Mouse (Mus musculus) midbrain, embryonic 11.5 days (tissue): ENCODE measurements around the gene Mgat3. TPM values are rescaled to one million over a fixed set of nuclear protein-coding genes. Genes with fewer than 3 reads are reported as not detected.

Experiments used
- ATAC-seq: fragments of 200-750 bp; cut with Nextera tagmentation; 2 replicates; pipeline ENCODE4 v1.8.0; 2017; ENCODE audit warnings: moderate TSS enrichment, moderate library complexity; ENCODE audit not compliant: low FRiP score
- DNase-seq: peaks from one replicate; pipeline ENCODE4 v3.0.0; 2015; ENCODE audit warnings: low spot score; ENCODE audit errors: missing footprints
- H3K27ac ChIP-seq: fragments of 300-500 bp; sonication (generic); 2 replicates; pipeline ENCODE4 v1.5.1; 2014; ENCODE audit warnings: low read depth, low read length
- H3K27me3 ChIP-seq: fragments of 300-500 bp; sonication (generic); 2 replicates; pipeline ENCODE4 v1.6.1; 2014; ENCODE audit warnings: mild to moderate bottlenecking, low read length, moderate library complexity, mixed read lengths; ENCODE audit not compliant: control insufficient read depth, insufficient read depth
- H3K36me3 ChIP-seq: fragments of 300-500 bp; sonication (generic); 2 replicates; pipeline ENCODE4 v1.6.1; 2014; ENCODE audit warnings: mild to moderate bottlenecking, low read length, moderate library complexity, mixed read lengths; ENCODE audit not compliant: control insufficient read depth, insufficient read depth
- H3K4me1 ChIP-seq: fragments of 300-500 bp; sonication (generic); 2 replicates; pipeline ENCODE4 v1.6.1; 2014; ENCODE audit warnings: low read length; ENCODE audit not compliant: control insufficient read depth, insufficient read depth
- H3K4me2 ChIP-seq: fragments of 300-500 bp; sonication (generic); 2 replicates; pipeline ENCODE4 v1.6.1; 2014; ENCODE audit warnings: mild to moderate bottlenecking, moderate library complexity
- H3K4me3 ChIP-seq: fragments of 300-500 bp; sonication (generic); 2 replicates; pipeline ENCODE4 v1.5.1; 2014; ENCODE audit warnings: low read depth, low read length
- H3K9ac ChIP-seq: fragments of 300-500 bp; sonication (generic); 2 replicates; pipeline ENCODE4 v1.6.1; 2014; ENCODE audit warnings: low read length
- H3K9me3 ChIP-seq: fragments of 300-500 bp; sonication (generic); 2 replicates; pipeline ENCODE4 v1.6.1; 2016; ENCODE audit warnings: low read length; ENCODE audit not compliant: control insufficient read depth
- WGBS: fragments of 180-500 bp; shearing (Covaris S2); extraction: QIAGEN DNeasy Blood & Tissue Kit; methylation state at CpG from one replicate; pipeline ENCODE4 v1.1.7; 2014; 5-methylcytosine and 5-hydroxymethylcytosine counted together
- polyA plus RNA-seq: library from polyadenylated mRNA; unstranded; fragments of >200 nt; fragmentation: Nextera tagmentation; extraction: Ambion mirVana; gene quantifications from 2 replicates; pipeline ENCODE4 v1.2.1, GENCODE M21; 2014

Mgat3 gene
- polyA plus RNA-seq, 1 experiment from 2014 or later = 10.7 TPM

- WGBS = under 1% methylated on average over 64 of the region's 67 CpGs
Measured at GRCm38 (mm10) chr15:80233733-80234509, 60.4 kb downstream of the Mgat3 start, which contains the start of gene Mief1. TSS of gene Mief1 (plus strand) at chr15:80234018.

GRCm38 (mm10) chr15:80235535-80235934, 62.0 kb downstream of the Mgat3 start, which contains the start of gene AC140267.1:
TSS of gene AC140267.1 (plus strand) at chr15:80235835.
- Histone ChIP-seq H3K36me3 (peaks cover 13% of the 10 kb centered on the region; the same call in 1 of the 2 replicates), H3K4me3 (peak within 1 kb of the TSS; percentile 88), H3K9me3 (no peaks in the 10 kb centered on the region), H3K27me3 (no peaks in the 10 kb centered on the region), H3K4me1 (peaks cover 7% of the 10 kb centered on the region), H3K4me2 (peak within 1 kb of the TSS; percentile 83), H3K9ac (peak within 1 kb of the TSS; percentile 87), H3K27ac (no peak within 1 kb of the TSS)
- WGBS = 95% methylated on average over 9 of the region's 9 CpGs
- ATAC-seq (no peak), DNase-seq (no peak)

More at GRCm38 (mm10) chr15:80233733-80234509, 60.4 kb downstream of the Mgat3 start, which contains the start of gene Mief1:
- Histone ChIP-seq H3K9me3 (no peaks in the 10 kb centered on the region), H3K4me3 (peak within 1 kb of the TSS; percentile 88), H3K27ac (peak within 1 kb of the TSS; percentile 38), H3K4me2 (peak within 1 kb of the TSS; percentile 83), H3K4me1 (peaks cover 7% of the 10 kb centered on the region), H3K9ac (peak within 1 kb of the TSS; percentile 87), H3K36me3 (peaks cover 13% of the 10 kb centered on the region; the same call in 1 of the 2 replicates), H3K27me3 (no peaks in the 10 kb centered on the region)
- ATAC-seq (peak; percentile 98), DNase-seq (peak; percentile 100)

GRCm38 (mm10) chr15:80248135-80248534, 74.6 kb downstream of the Mgat3 start:
- Histone ChIP-seq H3K4me2 (no peak overlapping the region), H3K36me3 (peaks cover 31% of the 10 kb centered on the region)
- 96% methylated on average over 12 of the region's 12 CpGs for WGBS

GRCm38 (mm10) chr15:80248596-80248995, 75.1 kb downstream of the Mgat3 start:
- no peak for ATAC-seq
- H3K4me3 ChIP-seq = no peak overlapping the region
- H3K27ac ChIP-seq = no peak overlapping the region
- no peak overlapping the region for H3K4me2 ChIP-seq
- H3K36me3 ChIP-seq = peaks cover 28% of the 10 kb centered on the region
- 100% methylated on average over 1 of the region's 1 CpGs for WGBS
- DNase-seq = peak; percentile 57
- H3K4me1 ChIP-seq = no peaks in the 10 kb centered on the region
- H3K27me3 ChIP-seq = no peaks in the 10 kb centered on the region
- H3K9me3 ChIP-seq = no peaks in the 10 kb centered on the region
- H3K9ac ChIP-seq = no peak overlapping the region

More at GRCm38 (mm10) chr15:80248135-80248534, 74.6 kb downstream of the Mgat3 start:
- H3K27ac ChIP-seq = no peak overlapping the region
- H3K9me3 ChIP-seq = no peaks in the 10 kb centered on the region
- ATAC-seq = no peak
- H3K4me1 ChIP-seq = no peaks in the 10 kb centered on the region
- H3K4me3 ChIP-seq = no peak overlapping the region
- H3K9ac ChIP-seq = no peak overlapping the region
- H3K27me3 ChIP-seq = no peaks in the 10 kb centered on the region
- DNase-seq = peak; percentile 33

- no peak overlapping the region for H3K27ac ChIP-seq
- no peak for ATAC-seq
- H3K4me3 ChIP-seq = no peak overlapping the region
- peaks cover 28% of the 10 kb centered on the region for H3K36me3 ChIP-seq
- no peaks in the 10 kb centered on the region for H3K9me3 ChIP-seq
- H3K4me2 ChIP-seq = no peak overlapping the region
- peaks cover 6% of the 10 kb centered on the region for H3K4me1 ChIP-seq
- H3K9ac ChIP-seq = no peak overlapping the region
- H3K27me3 ChIP-seq = no peaks in the 10 kb centered on the region
- no peak for DNase-seq
- WGBS = 96% methylated on average over 10 of the region's 10 CpGs
Measured at GRCm38 (mm10) chr15:80249672-80250071, 76.2 kb downstream of the Mgat3 start.

- no peak overlapping the region for H3K4me2 ChIP-seq
- peaks cover 24% of the 10 kb centered on the region for H3K36me3 ChIP-seq
- no peaks in the 10 kb centered on the region for H3K9me3 ChIP-seq
- DNase-seq (no peak), ATAC-seq (no peak)
- no peak overlapping the region for H3K9ac ChIP-seq
- no peaks in the 10 kb centered on the region for H3K27me3 ChIP-seq
- H3K4me1 ChIP-seq = peaks cover 6% of the 10 kb centered on the region
- H3K27ac ChIP-seq = no peak overlapping the region
- 95% methylated on average over 6 of the region's 6 CpGs for WGBS
- no peak overlapping the region for H3K4me3 ChIP-seq
Measured at GRCm38 (mm10) chr15:80250586-80250985, 77.1 kb downstream of the Mgat3 start.

- Histone ChIP-seq H3K27me3 (no peaks in the 10 kb centered on the region), H3K4me3 (no peak overlapping the region), H3K36me3 (peaks cover 27% of the 10 kb centered on the region), H3K4me2 (no peak overlapping the region), H3K9me3 (no peaks in the 10 kb centered on the region), H3K27ac (no peak overlapping the region; the same call in 1 of the 2 replicates), H3K4me1 (peaks cover 16% of the 10 kb centered on the region), H3K9ac (no peak overlapping the region)
- WGBS = 52% methylated on average over 2 of the region's 2 CpGs
- DNase-seq (no peak), ATAC-seq (no peak)
Measured at GRCm38 (mm10) chr15:80253530-80253929, 80.0 kb downstream of the Mgat3 start.

GRCm38 (mm10) chr15:80254207-80254606, 80.7 kb downstream of the Mgat3 start:
- 59% methylated on average over 6 of the region's 6 CpGs for WGBS
- H3K36me3 ChIP-seq = peaks cover 22% of the 10 kb centered on the region
- no peak for DNase-seq

More at GRCm38 (mm10) chr15:80254207-80254606, 80.7 kb downstream of the Mgat3 start:
- Histone ChIP-seq H3K9me3 (no peaks in the 10 kb centered on the region), H3K4me2 (peak overlapping the region; percentile 93), H3K4me1 (peaks cover 18% of the 10 kb centered on the region), H3K27ac (peak overlapping the region; percentile 97), H3K4me3 (peak overlapping the region; percentile 100), H3K9ac (peak overlapping the region; percentile 100), H3K27me3 (no peaks in the 10 kb centered on the region)
- ATAC-seq = no peak
